Mouse (Mus musculus) olfactory bulb, adult 2 months (tissue): ENCODE measurements around the gene Stra8. TPM values are rescaled to one million over a fixed set of nuclear protein-coding genes. Genes with fewer than 3 reads are reported as not detected.

Experiments used
- H3K27ac ChIP-seq: fragments of 200-500 bp; 2 replicates; pipeline ENCODE4 v1.5.1; 2012; ENCODE audit warnings: low read depth, low read length; ENCODE audit not compliant: insufficient read depth
- H3K4me1 ChIP-seq: fragments of 200-500 bp; 2 replicates; pipeline ENCODE4 v1.6.1; 2012; ENCODE audit warnings: low read length; ENCODE audit not compliant: control insufficient read depth, insufficient read depth
- H3K4me3 ChIP-seq: fragments of 200-500 bp; 2 replicates; pipeline ENCODE4 v1.5.1; 2012; ENCODE audit warnings: mild to moderate bottlenecking, low read depth, low read length, moderate library complexity; ENCODE audit not compliant: insufficient read depth
- CTCF ChIP-seq: fragments of 200-500 bp; IDR thresholded peaks from 2 replicates; pipeline ENCODE4 v1.5.1; 2012; ENCODE audit warnings: low read depth, mild to moderate bottlenecking, low read length, moderate library complexity; ENCODE audit not compliant: insufficient read depth
- POLR2A ChIP-seq: fragments of 200-500 bp; IDR thresholded peaks from 2 replicates; pipeline ENCODE4 v1.6.1; 2012; ENCODE audit warnings: mild to moderate bottlenecking, low read depth, low read length, moderate library complexity; ENCODE audit not compliant: insufficient read depth
- WGBS: fragments of 180-500 bp; shearing (Covaris S2); methylation state at CpG from one replicate; pipeline ENCODE4 v1.1.7; 2018; 5-methylcytosine and 5-hydroxymethylcytosine counted together
- polyA plus RNA-seq: library from polyadenylated mRNA; stranded (reverse); fragments of >200 nt; gene quantifications from 2 replicates; pipeline ENCODE4 v1.2.4, GENCODE M21; 2012; ENCODE audit warnings: low replicate concordance; ENCODE audit not compliant: missing spikeins, insufficient read depth, insufficient read length

Gene Stra8
- polyA plus RNA-seq, 1 experiment = not detected

DNA sequence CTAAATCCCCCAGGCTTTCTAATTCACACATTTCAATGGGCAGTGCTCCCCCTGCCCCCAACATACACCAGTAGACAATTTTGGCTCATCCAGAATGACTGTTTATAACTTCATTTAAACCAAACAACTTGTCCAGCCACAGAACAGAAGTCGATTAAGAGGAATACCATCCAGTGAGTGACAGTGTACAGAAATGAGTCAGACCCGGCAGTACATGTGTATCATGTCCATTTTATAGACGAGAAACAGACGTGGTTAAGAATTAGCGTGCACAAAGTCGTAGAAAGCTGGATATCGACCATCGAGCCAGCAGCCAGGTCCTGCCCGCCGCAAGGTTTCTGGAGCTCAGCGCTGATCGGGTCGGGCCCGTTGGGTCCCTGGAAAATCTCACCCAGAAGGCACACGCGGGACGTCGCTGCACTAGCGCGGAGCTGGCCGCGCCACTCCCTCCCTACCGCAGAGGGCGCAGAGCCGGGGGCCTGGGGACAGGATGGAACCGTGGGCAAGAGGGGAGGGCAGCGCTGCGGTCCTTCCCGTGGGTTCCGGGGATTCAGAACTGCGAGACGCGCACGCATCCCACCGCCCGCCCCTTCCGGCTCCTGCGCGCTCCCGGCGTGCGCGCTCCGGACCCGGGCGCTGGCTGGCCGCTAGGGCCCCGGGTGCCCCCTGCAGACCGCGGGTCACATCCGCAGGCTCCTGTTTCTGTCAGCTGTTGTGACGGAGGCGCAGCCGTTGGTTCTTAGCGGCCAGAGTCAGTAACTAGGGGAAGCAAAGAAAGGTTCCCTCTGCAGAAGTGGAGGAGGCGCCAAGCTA is 42.2 kb upstream of the Stra8 start, which contains the start of gene Cyren:
Gene Cyren (minus strand): TSS at position 552 of the 813 bp plus-strand sequence.
- WGBS = under 1% methylated on average over 56 of the region's 56 CpGs
- Histone ChIP-seq H3K4me3 (peak within 1 kb of the TSS; percentile 61), H3K4me1 (peaks cover 7% of the 10 kb centered on the region), H3K27ac (peak within 1 kb of the TSS; percentile 54)
- peak; percentile 79 for TF ChIP-seq CTCF
- peak; percentile 92 for TF ChIP-seq POLR2A

DNA sequence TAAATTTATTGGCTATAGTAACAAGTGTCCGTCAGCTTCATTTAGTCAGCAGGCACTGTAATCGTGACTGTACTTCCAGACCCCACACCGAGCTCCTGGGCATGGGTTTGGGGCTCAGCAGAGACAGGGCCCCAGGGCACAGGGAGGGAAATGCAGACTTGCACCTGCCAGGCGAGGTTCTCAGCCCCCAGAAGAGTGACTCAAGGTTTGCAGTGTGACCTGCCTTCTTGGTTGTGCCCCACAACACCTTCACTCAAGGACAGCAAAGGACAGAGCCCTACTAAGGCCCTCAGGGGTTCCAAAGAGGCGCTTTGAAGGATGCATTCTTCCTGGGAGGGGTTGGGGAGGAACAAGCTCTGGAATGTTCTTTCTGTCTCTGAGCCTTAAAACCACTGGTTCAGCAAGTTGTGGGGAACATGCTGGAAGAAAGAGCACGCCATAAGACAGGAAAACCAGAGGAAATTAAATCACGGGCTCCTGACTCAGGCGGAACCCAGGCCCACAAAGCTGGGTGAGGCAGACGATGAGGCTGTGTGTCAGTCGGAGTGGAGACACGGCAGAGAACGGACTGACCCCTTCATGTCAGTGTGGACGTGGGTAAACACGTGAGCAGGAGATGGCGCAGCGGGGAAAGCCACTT is 40.7 kb upstream of the Stra8 start:
- Histone ChIP-seq H3K4me1 (peaks cover 4% of the 10 kb centered on the region), H3K4me3 (no peak overlapping the region), H3K27ac (no peak overlapping the region)
- TF ChIP-seq CTCF (no peak), POLR2A (no peak)
- 95% methylated on average over 16 of the region's 16 CpGs for WGBS

DNA sequence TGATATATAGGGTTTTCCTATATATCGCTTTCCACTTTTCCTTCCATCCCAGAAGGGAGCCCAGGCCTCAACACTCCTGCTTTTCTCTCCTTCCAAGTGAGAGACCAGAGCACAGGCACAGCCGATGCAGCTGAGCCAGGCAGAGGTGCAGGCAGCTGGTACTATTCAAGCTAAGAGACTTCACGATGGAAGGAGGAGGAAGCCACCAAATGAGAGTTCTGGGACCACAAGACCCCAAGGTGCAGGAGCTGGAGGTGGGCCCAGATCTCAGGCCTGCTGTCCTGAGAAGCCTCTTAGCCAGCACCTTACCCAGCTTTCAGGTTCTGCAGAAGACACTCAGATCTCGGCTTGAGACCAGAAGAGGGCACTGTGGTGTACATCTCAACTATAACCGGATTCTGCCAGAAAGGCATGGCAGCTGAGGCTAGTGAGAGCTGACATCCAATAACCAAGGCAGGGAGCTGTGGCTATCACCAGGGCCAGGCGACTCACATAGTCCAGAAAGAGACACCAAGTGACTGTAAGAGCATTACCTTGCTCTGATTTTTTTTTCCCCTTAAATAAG is 40.0 kb upstream of the Stra8 start:
- TF ChIP-seq POLR2A (no peak), CTCF (peak; percentile 30; the same call in 1 of the 2 replicates)
- H3K4me1 ChIP-seq = peaks cover 4% of the 10 kb centered on the region
- no peak overlapping the region for H3K4me3 ChIP-seq
- WGBS = 52% methylated on average over 6 of the region's 6 CpGs
- no peak overlapping the region for H3K27ac ChIP-seq

DNA sequence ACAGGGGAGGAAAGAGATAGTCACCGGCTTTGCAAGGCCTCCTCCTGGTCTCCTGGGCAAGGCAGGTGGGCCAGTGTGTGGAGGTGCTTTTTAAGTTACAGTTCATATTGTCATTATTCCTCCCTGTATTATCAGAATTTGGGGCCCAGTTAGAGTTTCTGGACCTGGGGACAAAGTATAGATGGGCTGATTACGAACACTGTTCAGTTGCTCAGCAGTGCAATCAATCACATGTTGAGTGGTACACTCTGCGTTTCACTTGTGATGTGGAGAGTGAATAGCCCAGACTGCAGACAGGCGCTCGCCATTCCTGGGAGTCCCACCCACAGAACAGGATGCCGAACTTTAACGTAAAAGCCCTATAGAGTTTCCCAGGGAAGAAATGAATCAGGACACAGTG is 35.2 kb upstream of the Stra8 start:
- Histone ChIP-seq H3K27ac (no peak overlapping the region), H3K4me3 (no peak overlapping the region), H3K4me1 (no peaks in the 10 kb centered on the region)
- TF ChIP-seq CTCF (no peak), POLR2A (no peak)
- WGBS = 95% methylated on average over 7 of the region's 7 CpGs

DNA sequence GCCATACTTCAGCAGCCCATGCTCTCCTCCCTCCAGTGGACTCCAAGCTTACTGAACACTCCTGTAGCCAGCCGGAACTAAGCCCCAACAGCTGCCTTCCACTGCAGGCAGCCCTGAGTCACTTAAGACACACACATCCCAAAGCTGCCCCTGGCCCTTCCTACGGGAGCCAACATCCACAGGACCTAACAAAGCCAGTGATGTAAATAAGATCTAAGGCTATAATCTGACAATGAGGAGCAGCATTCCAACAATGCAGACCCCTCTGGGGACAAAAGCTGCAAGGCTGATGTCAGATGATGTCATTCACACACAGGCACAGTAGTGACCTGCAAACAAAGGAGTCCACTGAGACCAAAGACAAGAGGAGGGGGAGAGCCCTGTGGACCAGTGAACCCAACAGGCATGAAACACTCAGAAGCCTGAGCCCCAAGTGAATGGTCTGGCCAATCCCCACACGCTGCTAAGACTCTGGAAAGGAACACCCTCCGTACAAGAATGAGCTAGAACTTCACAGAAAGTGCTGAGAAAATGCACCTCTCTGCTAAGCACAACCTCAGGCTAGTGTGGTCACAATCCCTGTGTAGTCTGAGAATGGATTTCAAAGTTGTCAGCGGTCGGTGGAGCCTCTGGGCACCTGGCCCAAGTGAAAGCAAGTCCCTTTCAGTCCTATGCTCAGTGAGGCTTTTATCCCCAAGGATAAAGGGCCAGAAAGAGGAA is 32.7 kb upstream of the Stra8 start:
- WGBS = 56% methylated on average over 6 of the region's 6 CpGs
- Histone ChIP-seq H3K4me1 (no peaks in the 10 kb centered on the region), H3K27ac (no peak overlapping the region), H3K4me3 (no peak overlapping the region)
- TF ChIP-seq POLR2A (no peak), CTCF (no peak)

DNA sequence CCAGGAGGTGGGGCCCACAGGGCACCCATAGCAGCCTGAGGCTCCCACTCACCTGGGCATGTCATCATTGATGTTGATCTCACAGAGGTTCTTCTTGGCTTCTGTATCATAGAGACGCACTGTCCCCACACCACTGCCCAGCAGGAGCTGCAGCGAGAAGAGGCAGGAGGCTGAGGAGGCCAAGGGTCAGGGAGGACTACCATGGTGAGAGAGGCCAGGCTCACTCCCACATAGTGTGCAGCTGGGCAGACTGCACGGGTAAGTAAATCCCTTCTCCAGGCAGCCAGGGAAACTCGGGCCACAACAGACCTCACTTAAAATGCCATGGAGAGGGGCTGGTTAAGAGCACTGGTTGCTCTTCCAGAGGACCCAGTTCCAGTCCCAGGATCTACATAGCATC is 30.8 kb upstream of the Stra8 start:
- 74% methylated on average over 4 of the region's 4 CpGs for WGBS
- Histone ChIP-seq H3K4me3 (no peak overlapping the region), H3K4me1 (no peaks in the 10 kb centered on the region), H3K27ac (no peak overlapping the region)
- no peak for TF ChIP-seq POLR2A
- TF ChIP-seq CTCF = no peak

DNA sequence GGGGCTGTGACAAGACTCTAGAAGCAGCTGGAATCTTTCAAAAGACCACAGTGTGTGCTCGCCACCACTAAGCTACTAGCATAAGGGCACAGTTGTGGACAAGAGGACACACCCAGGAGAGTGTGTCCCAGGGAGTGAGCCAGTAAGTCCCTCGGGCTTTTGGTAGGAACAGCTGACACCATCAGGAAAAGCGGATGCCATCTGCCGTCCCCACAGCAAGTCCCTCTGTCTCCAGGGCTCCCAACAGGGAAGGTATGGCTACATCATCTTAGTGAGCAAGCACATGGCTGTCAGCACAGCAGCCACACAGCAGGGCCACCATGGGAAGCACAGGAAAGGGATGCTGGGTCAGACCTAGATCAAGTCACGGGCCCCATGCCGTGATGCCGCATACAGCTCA is 24.4 kb upstream of the Stra8 start:
- Histone ChIP-seq H3K27ac (no peak overlapping the region), H3K4me3 (no peak overlapping the region), H3K4me1 (peaks cover 10% of the 10 kb centered on the region)
- TF ChIP-seq POLR2A (no peak), CTCF (no peak)
- WGBS = 95% methylated on average over 7 of the region's 7 CpGs

DNA sequence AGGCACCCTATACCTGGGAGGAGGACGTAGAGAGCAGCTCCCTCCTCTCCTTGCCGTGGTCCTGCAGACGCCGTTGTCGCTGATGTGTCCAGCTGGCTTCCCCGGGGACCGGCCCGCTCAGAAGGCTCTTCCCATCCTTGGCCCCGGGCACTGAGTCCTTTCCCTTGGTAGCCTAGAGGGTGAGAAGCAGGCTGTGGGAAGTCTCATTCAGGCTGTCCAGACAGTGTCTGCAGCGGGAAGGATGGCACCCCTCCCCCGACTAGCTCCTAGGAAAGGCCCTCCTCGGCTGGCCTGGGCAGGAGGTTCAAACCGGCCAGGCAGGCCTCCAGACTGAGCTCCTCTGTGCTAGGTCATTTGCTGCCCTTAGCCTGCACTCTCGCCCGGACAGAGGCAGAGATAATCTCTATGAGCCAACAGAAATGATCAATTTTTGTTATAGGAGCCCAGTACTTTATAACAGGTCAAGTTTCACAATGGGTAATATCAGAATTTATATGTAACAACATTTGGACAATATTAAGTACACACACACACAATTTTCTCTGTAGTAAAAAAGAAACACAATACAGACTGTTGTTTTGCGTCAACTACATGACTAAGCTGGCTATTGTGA is 23.7 kb upstream of the Stra8 start:
- WGBS = 69% methylated on average over 16 of the region's 16 CpGs
- Histone ChIP-seq H3K27ac (no peak overlapping the region), H3K4me1 (peaks cover 10% of the 10 kb centered on the region), H3K4me3 (no peak overlapping the region)
- no peak for TF ChIP-seq POLR2A
- no peak for TF ChIP-seq CTCF
